Mouse (Mus musculus) neural tube, embryonic 11.5 days (tissue): ENCODE measurements around the gene Casp14. TPM values are rescaled to one million over a fixed set of nuclear protein-coding genes. Genes with fewer than 3 reads are reported as not detected.

Source experiments
- ATAC-seq: fragments of 200-750 bp; cut with Nextera tagmentation; 2 replicates; pipeline ENCODE4 v1.8.0; 2017; ENCODE audit warnings: moderate number of reproducible peaks, mild to moderate bottlenecking, moderate TSS enrichment, moderate library complexity; ENCODE audit not compliant: insufficient read depth, low FRiP score, low TSS enrichment
- DNase-seq: peaks from one replicate; pipeline ENCODE4 v3.0.0-alpha.2; 2015; ENCODE audit warnings: low spot score
- H3K27ac ChIP-seq: fragments of 300-500 bp; sonication (generic); 2 replicates; pipeline ENCODE4 v1.5.1; 2014; ENCODE audit warnings: low read depth, mild to moderate bottlenecking, low read length
- H3K27me3 ChIP-seq: fragments of 300-500 bp; sonication (generic); 2 replicates; pipeline ENCODE4 v1.6.1; 2014; ENCODE audit warnings: mild to moderate bottlenecking, low read length, mixed read lengths; ENCODE audit not compliant: control insufficient read depth, insufficient read depth
- H3K36me3 ChIP-seq: fragments of 300-500 bp; sonication (generic); 2 replicates; pipeline ENCODE4 v1.6.1; 2014; ENCODE audit warnings: mild to moderate bottlenecking, low read length, moderate library complexity, mixed read lengths; ENCODE audit not compliant: control insufficient read depth, insufficient read depth
- H3K4me1 ChIP-seq: fragments of 300-500 bp; sonication (generic); 2 replicates; pipeline ENCODE4 v1.6.1; 2014; ENCODE audit warnings: low read length, mixed read lengths; ENCODE audit not compliant: control insufficient read depth, insufficient read depth
- H3K4me2 ChIP-seq: fragments of 300-500 bp; sonication (generic); 2 replicates; pipeline ENCODE4 v1.6.1; 2014; ENCODE audit warnings: low read depth, mild to moderate bottlenecking, moderate library complexity
- H3K4me3 ChIP-seq: fragments of 300-500 bp; sonication (generic); 2 replicates; pipeline ENCODE4 v1.5.1; 2014; ENCODE audit warnings: low read depth, low read length
- H3K9ac ChIP-seq: fragments of 300-500 bp; sonication (generic); 2 replicates; pipeline ENCODE4 v1.6.1; 2014; ENCODE audit warnings: mild to moderate bottlenecking, low read length
- H3K9me3 ChIP-seq: fragments of 300-500 bp; sonication (generic); 2 replicates; pipeline ENCODE4 v1.6.1; 2016; ENCODE audit warnings: low read length; ENCODE audit not compliant: control insufficient read depth
- WGBS: fragments of 180-500 bp; shearing (Covaris S2); extraction: QIAGEN DNeasy Blood & Tissue Kit; methylation state at CpG from one replicate; pipeline ENCODE4 v1.1.7; 2014; 5-methylcytosine and 5-hydroxymethylcytosine counted together
- polyA plus RNA-seq: library from polyadenylated mRNA; unstranded; fragments of >200 nt; fragmentation: Nextera tagmentation; extraction: Ambion mirVana; gene quantifications from 2 replicates; pipeline ENCODE4 v1.2.1, GENCODE M21; 2014

Gene Casp14
- not detected in 2 replicates for polyA plus RNA-seq

DNA sequence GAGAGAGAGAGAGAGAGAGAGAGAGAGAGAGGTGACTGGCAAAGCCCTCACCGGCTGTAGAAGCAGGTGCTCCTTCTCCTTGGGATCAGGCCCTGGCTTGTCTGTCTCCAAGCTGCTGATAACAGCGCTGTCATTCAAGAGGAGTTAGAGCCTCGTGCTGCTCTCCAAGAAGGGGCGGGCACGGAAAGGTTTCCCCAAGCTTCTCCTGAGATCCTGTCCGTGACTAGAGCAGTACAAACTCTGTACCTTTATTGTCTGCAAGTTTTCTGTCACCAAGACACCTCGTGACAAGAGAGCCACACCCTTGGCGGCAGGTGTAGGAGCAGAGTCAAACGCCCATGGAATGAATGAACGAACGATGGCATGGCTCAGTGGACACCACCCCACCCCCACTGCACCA is at the start of gene Casp14:
Gene Casp14, minus strand, starts transcription at position 239 of the 400 bp plus-strand sequence.
- no peak within 1 kb of the TSS for H3K4me3 ChIP-seq
- ATAC-seq: no peak
- 73% methylated on average over 11 of the region's 11 CpGs for WGBS

DNA sequence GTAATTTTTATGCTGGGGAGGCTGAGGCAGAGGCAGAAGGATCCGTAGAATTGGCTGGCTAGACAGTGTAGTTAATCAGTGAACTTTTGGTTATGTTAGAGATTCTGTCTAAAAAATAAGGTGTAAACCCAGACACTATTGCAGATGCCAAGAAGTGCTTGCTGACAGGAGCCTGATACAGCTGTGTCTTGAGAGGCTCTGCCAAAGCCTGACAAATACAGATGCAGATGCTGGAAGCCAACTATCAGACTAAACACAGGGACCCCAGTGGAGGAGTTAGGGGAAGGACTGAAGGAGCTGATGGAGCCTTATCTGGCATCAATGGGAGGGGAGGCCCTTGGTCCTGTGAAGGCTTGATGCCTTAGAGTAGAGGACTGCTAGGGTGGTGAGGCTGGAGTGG is 47.5 kb upstream of the Casp14 start:
- H3K9me3 ChIP-seq: no peaks in the 10 kb centered on the region
- H3K4me3 ChIP-seq: no peak overlapping the region
- no peak overlapping the region for H3K9ac ChIP-seq
- no peak for DNase-seq
- no peak for ATAC-seq
- H3K4me1 ChIP-seq: no peaks in the 10 kb centered on the region
- H3K27me3 ChIP-seq: no peaks in the 10 kb centered on the region
- no peaks in the 10 kb centered on the region for H3K36me3 ChIP-seq
- H3K27ac ChIP-seq: no peak overlapping the region
- no peak overlapping the region for H3K4me2 ChIP-seq
- 90% methylated on average over 1 of the region's 1 CpGs for WGBS

More for the DNA sequence above, at the start of gene Casp14:
- no peak for DNase-seq
- Histone ChIP-seq H3K9me3 (no peaks in the 10 kb centered on the region), H3K36me3 (no peaks in the 10 kb centered on the region), H3K9ac (no peak within 1 kb of the TSS), H3K4me1 (no peaks in the 10 kb centered on the region), H3K4me2 (no peak within 1 kb of the TSS), H3K27me3 (no peaks in the 10 kb centered on the region), H3K27ac (no peak within 1 kb of the TSS)

DNA sequence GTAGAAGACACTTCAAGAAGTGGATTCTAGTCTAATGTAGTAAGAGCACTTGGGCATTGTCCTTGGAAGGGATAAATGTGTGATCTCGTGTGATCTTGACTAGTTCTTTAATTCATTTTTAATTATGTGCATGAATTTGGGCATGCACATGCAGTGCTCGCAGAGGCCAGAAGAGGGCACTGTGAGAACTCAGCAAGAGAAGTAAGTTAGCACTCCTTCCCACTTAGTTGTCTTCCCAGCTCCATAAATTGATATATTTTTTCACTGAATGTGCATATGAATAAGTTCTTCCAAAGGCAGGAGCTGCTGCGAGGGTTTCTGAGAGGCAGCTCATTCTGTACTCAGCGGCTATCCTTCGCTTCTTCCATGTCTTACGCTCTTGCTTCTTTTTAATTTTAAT is 37.9 kb upstream of the Casp14 start:
- WGBS: 34% methylated on average over 6 of the region's 6 CpGs
- H3K36me3 ChIP-seq: no peaks in the 10 kb centered on the region

DNA sequence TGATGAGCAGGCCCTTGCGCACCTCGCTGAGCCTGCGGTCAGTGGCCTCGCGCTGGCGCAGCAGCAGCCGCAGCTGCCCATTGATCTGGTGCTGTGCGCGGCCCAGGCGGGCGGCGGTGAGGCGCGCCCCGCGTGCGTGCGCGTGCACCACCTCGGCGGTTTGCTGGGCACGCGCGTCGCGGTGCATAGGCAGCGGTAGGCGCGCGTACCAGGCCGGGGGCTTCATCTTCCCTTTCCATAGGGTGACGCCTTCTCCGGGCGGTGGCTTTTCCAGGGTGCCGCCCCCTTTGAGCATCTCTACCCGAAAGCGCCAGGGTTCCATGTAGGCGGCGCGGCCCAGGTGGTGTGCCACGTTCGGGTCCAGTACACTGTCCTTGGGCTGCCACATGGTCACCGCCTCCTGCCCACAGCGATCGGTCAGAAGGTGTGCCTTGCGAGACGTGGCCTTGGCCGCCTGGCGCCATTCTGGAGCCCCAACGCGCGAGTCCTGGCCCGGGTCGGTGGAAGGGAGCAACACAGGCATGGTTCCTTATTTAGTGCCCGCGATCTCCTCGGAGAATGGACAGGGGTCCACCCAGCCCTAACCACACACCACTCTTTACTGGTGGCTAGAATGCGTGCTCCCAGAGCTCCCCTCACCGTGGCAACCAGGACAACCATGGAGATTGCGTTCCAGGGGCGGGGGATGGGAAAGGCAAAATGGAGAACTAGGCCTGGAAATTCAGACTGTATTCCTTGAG is 34.5 kb upstream of the Casp14 start, which contains the start of gene Ccdc105:
Gene Ccdc105, minus strand, starts transcription at position 614 of the 740 bp plus-strand sequence.
- DNase-seq: peak; percentile 91
- Histone ChIP-seq H3K4me3 (peak within 1 kb of the TSS; percentile 52), H3K4me2 (peak within 1 kb of the TSS; percentile 85), H3K27me3 (no peaks in the 10 kb centered on the region), H3K27ac (peak within 1 kb of the TSS; percentile 62; the same call in 1 of the 2 replicates), H3K36me3 (no peaks in the 10 kb centered on the region), H3K4me1 (peaks cover 2% of the 10 kb centered on the region; the same call in 1 of the 2 replicates), H3K9me3 (no peaks in the 10 kb centered on the region), H3K9ac (peak within 1 kb of the TSS; percentile 79)
- ATAC-seq: peak; percentile 90
- under 1% methylated on average over 59 of the region's 61 CpGs for WGBS

More for the DNA sequence above, 37.9 kb upstream of the Casp14 start:
- ATAC-seq: no peak
- no peak overlapping the region for H3K9ac ChIP-seq
- H3K4me1 ChIP-seq: peaks cover 2% of the 10 kb centered on the region; the same call in 1 of the 2 replicates
- H3K9me3 ChIP-seq: no peaks in the 10 kb centered on the region
- no peak overlapping the region for H3K4me2 ChIP-seq
- no peak overlapping the region for H3K4me3 ChIP-seq
- H3K27me3 ChIP-seq: no peaks in the 10 kb centered on the region
- peak; percentile 78 for DNase-seq
- no peak overlapping the region for H3K27ac ChIP-seq

DNA sequence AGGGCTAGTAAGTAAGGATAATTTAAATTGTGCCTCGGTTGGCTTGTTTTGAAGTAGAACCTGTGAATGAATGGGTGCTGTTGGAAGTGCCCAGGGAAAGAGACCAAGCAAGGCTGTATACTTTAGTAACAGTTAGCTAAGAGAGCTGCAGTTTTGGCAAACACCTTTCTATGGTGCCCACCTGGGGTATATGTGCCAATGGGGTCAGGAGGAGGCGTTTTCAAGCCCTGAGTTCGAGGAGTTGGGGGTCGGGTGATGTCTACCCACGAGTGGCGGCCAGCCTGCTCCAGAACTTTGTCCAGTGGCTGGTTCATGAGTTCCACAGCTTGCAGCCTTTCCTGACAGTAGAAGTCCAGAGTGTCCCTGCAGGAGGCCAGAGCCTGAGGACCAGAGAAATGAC is 30.9 kb upstream of the Casp14 start:
- Histone ChIP-seq H3K4me1 (peaks cover 2% of the 10 kb centered on the region; the same call in 1 of the 2 replicates), H3K27me3 (no peaks in the 10 kb centered on the region), H3K9me3 (no peaks in the 10 kb centered on the region), H3K9ac (no peak overlapping the region), H3K4me2 (no peak overlapping the region), H3K4me3 (no peak overlapping the region), H3K27ac (no peak overlapping the region), H3K36me3 (no peaks in the 10 kb centered on the region)
- DNase-seq: no peak
- ATAC-seq: no peak
- WGBS: 91% methylated on average over 6 of the region's 6 CpGs

DNA sequence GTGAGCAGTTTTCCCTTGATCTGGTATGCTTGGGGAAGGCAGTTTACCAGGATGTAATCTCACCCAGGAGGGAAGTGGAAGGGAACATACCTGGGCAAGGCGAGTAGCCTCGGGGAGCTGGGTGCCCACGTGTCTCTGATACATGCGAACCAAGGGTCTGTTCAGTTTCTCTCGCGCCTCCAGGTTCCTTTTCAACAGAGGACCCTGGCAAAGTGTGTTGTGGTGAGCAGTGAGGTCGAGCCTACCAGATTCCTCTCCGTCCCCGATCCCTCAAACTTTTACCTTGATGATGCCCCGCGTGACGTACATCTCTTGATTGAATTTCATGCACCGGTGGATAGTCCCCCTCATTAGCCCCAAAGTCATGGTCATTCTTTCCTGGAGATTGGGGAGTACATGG is 30.1 kb upstream of the Casp14 start:
- Histone ChIP-seq H3K4me1 (peaks cover 2% of the 10 kb centered on the region; the same call in 1 of the 2 replicates), H3K27ac (no peak overlapping the region), H3K9ac (no peak overlapping the region), H3K4me2 (no peak overlapping the region), H3K4me3 (no peak overlapping the region), H3K9me3 (no peaks in the 10 kb centered on the region), H3K36me3 (no peaks in the 10 kb centered on the region), H3K27me3 (no peaks in the 10 kb centered on the region)
- DNase-seq (no peak), ATAC-seq (no peak)
- WGBS: 86% methylated on average over 13 of the region's 13 CpGs

DNA sequence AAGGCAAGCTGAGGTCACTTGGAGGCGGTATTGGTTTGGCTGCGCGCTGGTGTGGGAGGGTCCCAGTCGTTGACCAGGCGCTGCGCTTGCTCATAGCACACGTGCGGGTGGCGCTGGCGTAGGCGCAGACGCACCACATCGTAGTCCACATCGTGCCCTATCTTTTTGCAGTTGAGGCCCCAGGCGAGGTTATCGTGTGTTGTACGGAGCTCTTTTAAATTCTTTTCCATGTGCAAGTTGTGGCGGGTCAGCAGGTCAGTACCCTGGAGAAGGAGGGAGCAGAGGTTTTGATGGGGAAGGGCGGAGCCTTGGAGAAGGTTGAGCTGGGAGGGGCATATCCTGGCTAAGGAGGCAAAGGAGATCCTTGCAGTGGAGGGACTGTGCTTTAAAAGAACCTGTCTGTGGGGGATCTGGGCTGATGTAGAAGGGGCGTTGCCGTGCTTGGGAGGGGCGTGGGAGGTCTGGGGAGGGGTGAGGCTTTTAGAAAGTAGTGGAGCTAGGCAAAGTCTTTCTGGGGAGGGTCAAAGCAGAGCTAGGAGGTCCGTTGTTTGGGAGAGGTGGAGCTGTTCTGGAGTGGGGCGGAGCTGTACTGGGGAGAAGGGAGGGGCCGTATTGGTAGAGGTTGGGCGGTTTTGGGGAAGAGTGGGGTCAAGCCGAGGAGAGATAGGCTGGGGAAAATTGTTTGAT is 29.1 kb upstream of the Casp14 start:
- ATAC-seq (peak; percentile 68), DNase-seq (peak; percentile 65)
- Histone ChIP-seq H3K4me3 (peak overlapping the region; percentile 29), H3K9me3 (no peaks in the 10 kb centered on the region), H3K36me3 (no peaks in the 10 kb centered on the region), H3K27ac (no peak overlapping the region), H3K4me2 (peak overlapping the region; percentile 59), H3K9ac (peak overlapping the region; percentile 18; the same call in 1 of the 2 replicates), H3K27me3 (no peaks in the 10 kb centered on the region), H3K4me1 (peaks cover 2% of the 10 kb centered on the region; the same call in 1 of the 2 replicates)
- 2% methylated on average over 27 of the region's 27 CpGs for WGBS

DNA sequence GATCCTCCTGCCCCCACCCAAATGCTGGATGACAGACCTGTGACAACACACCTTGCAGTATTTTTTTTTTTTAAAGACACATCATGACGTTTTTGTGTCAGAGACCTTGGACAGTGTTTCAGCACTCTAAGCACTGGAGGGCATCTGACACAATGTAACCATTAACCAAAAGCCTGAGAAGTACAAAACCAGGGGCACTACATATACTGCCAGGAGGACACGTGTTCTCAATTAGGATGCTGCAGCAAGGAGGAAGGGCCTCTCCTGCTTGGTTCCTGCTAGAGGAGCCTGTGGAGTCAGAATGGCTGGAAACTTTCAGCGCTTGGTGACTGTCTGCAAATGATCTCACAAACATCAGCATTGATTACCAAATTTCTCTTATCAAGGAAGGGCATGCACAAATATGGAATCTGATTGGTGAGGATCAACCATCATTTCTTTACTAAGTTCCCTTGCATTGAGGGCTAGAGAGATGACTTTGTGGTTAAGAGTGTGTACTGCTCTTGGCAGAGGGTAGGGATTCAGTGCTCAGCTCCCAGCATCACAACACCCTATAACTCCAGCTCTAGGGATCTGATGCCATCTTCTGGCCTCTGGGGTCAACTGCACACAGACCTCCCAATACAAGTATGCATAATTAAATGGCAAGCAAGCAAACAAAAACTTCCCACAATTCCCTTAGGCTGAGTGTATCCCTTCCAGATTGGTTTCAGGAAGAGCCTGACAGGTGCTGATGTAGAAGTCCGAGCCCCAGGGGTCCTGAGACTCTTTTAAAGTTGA is 27.5 kb upstream of the Casp14 start:
- Histone ChIP-seq H3K4me3 (no peak overlapping the region), H3K27ac (no peak overlapping the region), H3K36me3 (no peaks in the 10 kb centered on the region), H3K9ac (no peak overlapping the region), H3K27me3 (no peaks in the 10 kb centered on the region), H3K4me2 (no peak overlapping the region), H3K9me3 (no peaks in the 10 kb centered on the region), H3K4me1 (no peaks in the 10 kb centered on the region)
- 62% methylated on average over 4 of the region's 4 CpGs for WGBS
- DNase-seq (no peak), ATAC-seq (no peak)
